20 mouse cellular contexts compared by ENCODE assay signal in the genomic region with DNA sequence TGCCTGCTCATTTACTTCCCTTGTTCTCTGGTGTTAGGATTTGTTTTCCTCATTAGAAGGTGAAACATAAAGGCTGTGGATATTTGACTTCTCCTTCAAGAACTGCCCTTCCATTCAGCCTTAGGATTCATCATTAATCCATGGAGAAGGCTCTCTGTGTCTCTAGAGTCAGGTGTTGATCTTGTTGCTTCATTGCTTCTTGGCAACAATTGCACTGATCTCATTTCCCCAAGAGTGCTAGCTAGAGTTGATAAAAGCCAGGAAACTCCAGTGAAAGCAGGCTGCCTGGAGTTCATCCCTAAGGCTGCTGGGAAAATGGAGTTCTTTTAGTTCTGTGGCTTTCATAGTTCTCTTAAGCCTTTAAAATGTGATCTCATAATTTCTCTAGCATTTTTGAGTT.
A peak's percentile ranks its signal among the peaks of the same experiment; 100 is the strongest.
DNase-seq lines count a peak whose midpoint lies in the region; ATAC-seq lines count a peak whose summit lies in the region.
"Had no signal": no experiment of that assay in that cellular context is flagged by ENCODE, and none has a peak within 500 bp of the region (broad histone marks: within the 10 kb centered on the region; RNA-seq: fewer than 3 reads in every experiment).

No protein-coding gene starts in this region.

- H3K4me2 ChIP-seq in embryonic facial prominence, embryonic 14.5 days (ENCODE audit: low read depth, low read length): no peak overlapping the region
- no peak overlapping the region for H3K4me2 ChIP-seq in forebrain, embryonic 15.5 days (replicated peaks)
- H3K4me2 ChIP-seq: embryonic facial prominence, embryonic 12.5 days; forebrain, embryonic 13.5 days; heart, embryonic 12.5 days; hindbrain, embryonic 14.5 days; kidney, embryonic 15.5 days had no signal

- DNase-seq in embryonic facial prominence, embryonic 14.5 days (ENCODE audit: low spot score): peak; percentile 49
- no peak for DNase-seq in embryonic facial prominence, embryonic 10.5 days (ENCODE audit: low spot score)
- peak; percentile 8 to 18 for DNase-seq in heart, postnatal 10 days
- no peak for DNase-seq in heart, postnatal 36 days
- peak; percentile 56 for DNase-seq in adipocyte (ENCODE audit: low spot score)
- DNase-seq in gonadal fat pad, adult 2 months (ENCODE audit: low read depth): peak; percentile 65
- DNase-seq: adrenal gland, adult 8-10 months; adrenal gland, postnatal 36 days; cerebellum, adult 11 months; embryo, embryonic 11 days; gastrocnemius, postnatal 25 days; heart, adult 2 months; kidney, adult 2 months had no signal

- no peaks in the 10 kb centered on the region for H3K4me1 ChIP-seq in embryonic facial prominence, embryonic 14.5 days (ENCODE audit: control insufficient read depth, insufficient read depth, low read length)
- no peaks in the 10 kb centered on the region for H3K4me1 ChIP-seq in embryonic facial prominence, embryonic 10.5 days
- no peaks in the 10 kb centered on the region for H3K4me1 ChIP-seq in forebrain, embryonic 15.5 days
- H3K4me1 ChIP-seq: embryonic facial prominence, embryonic 12.5 days; forebrain, embryonic 13.5 days; heart, embryonic 12.5 days; kidney, embryonic 15.5 days had no signal

- ATAC-seq in embryonic facial prominence, embryonic 14.5 days (ENCODE audit: low read depth): no peak
- ATAC-seq in forebrain, embryonic 15.5 days (replicated peaks): no peak
- ATAC-seq: forebrain, embryonic 13.5 days; intestine, embryonic 16.5 days had no signal

- no peak overlapping the region for H3K4me3 ChIP-seq in embryonic facial prominence, embryonic 14.5 days (ENCODE audit: low read depth, low read length)
- no peak overlapping the region for H3K4me3 ChIP-seq in embryonic facial prominence, embryonic 10.5 days
- H3K4me3 ChIP-seq in forebrain, embryonic 15.5 days: no peak overlapping the region
- H3K4me3 ChIP-seq: embryonic facial prominence, embryonic 12.5 days; forebrain, embryonic 13.5 days; heart, adult 2 months; heart, embryonic 12.5 days; kidney, embryonic 15.5 days had no signal

- H3K27ac ChIP-seq in embryonic facial prominence, embryonic 14.5 days (replicated peaks; ENCODE audit: low read depth, low read length): no peak overlapping the region
- no peak overlapping the region for H3K27ac ChIP-seq in embryonic facial prominence, embryonic 10.5 days (replicated peaks)
- H3K27ac ChIP-seq in forebrain, embryonic 15.5 days (replicated peaks): no peak overlapping the region
- H3K27ac ChIP-seq: embryonic facial prominence, embryonic 12.5 days; forebrain, embryonic 13.5 days; heart, adult 2 months; hindbrain, embryonic 14.5 days; kidney, embryonic 15.5 days had no signal

- no peaks in the 10 kb centered on the region for H3K36me3 ChIP-seq in embryonic facial prominence, embryonic 14.5 days (ENCODE audit: control insufficient read depth, insufficient read depth, low read length)
- H3K36me3 ChIP-seq in embryonic facial prominence, embryonic 10.5 days (replicated peaks): no peaks in the 10 kb centered on the region
- H3K36me3 ChIP-seq in forebrain, embryonic 15.5 days: no peaks in the 10 kb centered on the region
- H3K36me3 ChIP-seq: embryonic facial prominence, embryonic 12.5 days; heart, embryonic 12.5 days; kidney, embryonic 15.5 days had no signal

- intact Hi-C loops in heart, postnatal 10 days (cut with DNase I): no loop called here
- intact Hi-C loops in heart, postnatal 36 days (cut with DNase I): no loop called here

- no peaks in the 10 kb centered on the region for H3K9me3 ChIP-seq in embryonic facial prominence, embryonic 14.5 days (ENCODE audit: control insufficient read depth, low read length)
- H3K9me3 ChIP-seq in embryonic facial prominence, embryonic 10.5 days: no peaks in the 10 kb centered on the region
- no peaks in the 10 kb centered on the region for H3K9me3 ChIP-seq in forebrain, embryonic 15.5 days
- H3K9me3 ChIP-seq: embryonic facial prominence, embryonic 12.5 days; forebrain, embryonic 13.5 days; heart, embryonic 12.5 days; kidney, embryonic 15.5 days had no signal

- H3K27me3 ChIP-seq in embryonic facial prominence, embryonic 14.5 days (replicated peaks; ENCODE audit: control insufficient read depth, insufficient read depth, low read length): no peaks in the 10 kb centered on the region
- H3K27me3 ChIP-seq in embryonic facial prominence, embryonic 10.5 days (replicated peaks; ENCODE audit: low read depth, poor library complexity, severe bottlenecking): no peaks in the 10 kb centered on the region
- H3K27me3 ChIP-seq in forebrain, embryonic 15.5 days: no peaks in the 10 kb centered on the region
- H3K27me3 ChIP-seq: embryonic facial prominence, embryonic 12.5 days; forebrain, embryonic 13.5 days; heart, embryonic 12.5 days; kidney, embryonic 15.5 days had no signal

- no peak overlapping the region for H3K9ac ChIP-seq in embryonic facial prominence, embryonic 14.5 days (ENCODE audit: low read depth, low read length)
- H3K9ac ChIP-seq in forebrain, embryonic 15.5 days (replicated peaks): no peak overlapping the region
- H3K9ac ChIP-seq: embryonic facial prominence, embryonic 12.5 days; forebrain, embryonic 13.5 days; heart, embryonic 12.5 days; hindbrain, embryonic 14.5 days; kidney, embryonic 15.5 days had no signal

Comparison
In these comparisons a context has a peak if more than half of its experiments do, and no peak if none do; other contexts are left out.
1. DNase-seq: peak in embryonic facial prominence, embryonic 14.5 days (single experiment), heart, postnatal 10 days (2 of 2), adipocyte (single experiment) and gonadal fat pad, adult 2 months (single experiment); none in embryonic facial prominence, embryonic 10.5 days (single experiment) and heart, postnatal 36 days (0 of 2).